ENCODE assay signal across 16 mouse cellular contexts in the genomic region with DNA sequence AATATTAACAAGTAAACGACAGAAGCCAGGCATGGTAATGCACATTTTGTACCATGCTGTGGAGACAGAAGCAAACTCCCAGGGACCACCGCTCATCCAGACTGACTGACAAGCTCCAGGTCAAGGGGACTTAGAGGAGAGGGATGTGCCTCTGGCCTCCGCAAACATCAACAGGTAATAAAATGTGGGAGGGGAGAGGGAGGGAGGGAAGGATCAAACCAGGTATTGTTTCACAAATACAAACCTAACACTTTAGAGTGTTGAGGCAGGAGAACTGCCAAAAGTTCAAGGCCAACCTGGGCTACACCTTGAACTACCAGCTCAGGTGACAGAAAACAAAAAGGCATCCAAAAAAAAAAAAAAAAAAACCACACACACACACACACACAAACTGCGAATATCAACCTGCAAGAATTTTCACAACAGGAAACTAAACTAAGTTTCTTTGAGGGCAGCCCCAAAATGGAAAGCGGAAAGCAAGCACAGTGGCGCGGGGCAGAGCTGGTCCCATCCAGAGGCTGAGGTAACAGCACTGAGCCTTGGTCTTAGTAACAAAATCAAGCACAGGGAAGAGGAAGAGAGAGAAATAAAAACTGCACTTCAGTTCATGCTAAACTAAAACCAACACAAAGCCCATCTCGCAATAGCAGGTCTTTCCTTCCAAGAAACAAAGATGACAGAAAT. TPM values are rescaled to one million over a fixed set of nuclear protein-coding genes. Genes with fewer than 3 reads are reported as not detected.
DNase-seq lines count a peak whose midpoint lies in the region; ATAC-seq and TF ChIP-seq lines count a peak whose summit lies in the region.
"Had no signal": no experiment of that assay in that cellular context is flagged by ENCODE, and none has a peak within 500 bp of the region (broad histone marks: within the 10 kb centered on the region; RNA-seq: fewer than 3 reads in every experiment).

No protein-coding gene starts in this region.

- WGBS in heart, embryonic 10.5 days: 85% methylated on average over 8 of the region's 8 CpGs

- H3K27me3 ChIP-seq in heart, embryonic 10.5 days (ENCODE audit: insufficient read depth, poor library complexity, severe bottlenecking): no peaks in the 10 kb centered on the region
- H3K27me3 ChIP-seq: liver, embryonic 15.5 days had no signal

- no peak for DNase-seq in layer of hippocampus, adult 2 months (ENCODE audit: low spot score in 2 of 2)
- DNase-seq in layer of hippocampus, postnatal 14 days (ENCODE audit: low spot score in 2 of 2): no peak
- DNase-seq in WW6 (ENCODE audit: low read depth, low spot score): peak; percentile 50
- peak; percentile 46 to 63 for DNase-seq in thymus, postnatal 36 days
- DNase-seq in kidney, adult 18-20 months: no peak
- DNase-seq in heart, embryonic 10.5 days (ENCODE audit: low spot score): no peak
- DNase-seq: adrenal gland, postnatal 25 days; cerebellum, adult 11 months; gastrocnemius, postnatal 25 days; heart, postnatal 14 days; kidney, adult 11 months; lung, postnatal 4 days had no signal

- peaks cover 44% of the 10 kb centered on the region for H3K4me1 ChIP-seq in heart, embryonic 10.5 days

- H3K9me3 ChIP-seq in heart, embryonic 10.5 days: no peaks in the 10 kb centered on the region
- H3K9me3 ChIP-seq: liver, embryonic 15.5 days had no signal

- H3K27ac ChIP-seq in layer of hippocampus, adult 2 months: peak overlapping the region; percentile 57; the same call in 1 of the 2 replicates
- no peak overlapping the region for H3K27ac ChIP-seq in heart, embryonic 10.5 days
- H3K27ac ChIP-seq: liver, embryonic 15.5 days; stomach, postnatal 0 days had no signal

- ATAC-seq in megakaryocyte, adult 5-6 weeks (ENCODE audit: poor library complexity, severe bottlenecking): peak; percentile 47
- ATAC-seq: forebrain, embryonic 16.5 days had no signal

- no peak overlapping the region for H3K4me3 ChIP-seq in layer of hippocampus, adult 2 months
- no peak overlapping the region for H3K4me3 ChIP-seq in heart, embryonic 10.5 days
- H3K4me3 ChIP-seq: liver, embryonic 15.5 days had no signal

- no peak for TF ChIP-seq CTCF in layer of hippocampus, adult 2 months (conservative IDR thresholded peaks at IDR 0.05)

- no peaks in the 10 kb centered on the region for H3K36me3 ChIP-seq in heart, embryonic 10.5 days
- H3K36me3 ChIP-seq: liver, embryonic 15.5 days had no signal

RNA-seq across cellular contexts. Expression of a gene that starts 55.4 kb away (rescaled TPM):
- 100 to 1,000 TPM; 165 to 176 TPM for total RNA-seq in layer of hippocampus, adult 2 months (2021)
- total RNA-seq in layer of hippocampus, postnatal 14 days (2021): 100 to 1,000 TPM; 152 to 159 TPM
- total RNA-seq in megakaryocyte, adult 5-6 weeks (2015): 86.2 and 87.9 TPM in 2 replicates
- total RNA-seq in megakaryocyte, adult 5-6 weeks (2017): 90.5 and 102 TPM in 2 replicates
- polyA plus RNA-seq in heart, embryonic 10.5 days (2016; fragmentation: Nextera tagmentation; extraction: Ambion mirVana): 32.9 TPM in 2 replicates

Comparison
In these comparisons a context has a peak if more than half of its experiments do, and no peak if none do; other contexts are left out.
1. DNase-seq: peak in WW6 (single experiment) and thymus, postnatal 36 days (2 of 2); none in layer of hippocampus, adult 2 months (0 of 2), layer of hippocampus, postnatal 14 days (0 of 2), kidney, adult 18-20 months (single experiment) and heart, embryonic 10.5 days (single experiment).